Mouse (Mus musculus): ENCODE data around the gene Fibcd1. TPM values are rescaled to one million over a fixed set of nuclear protein-coding genes. Genes with fewer than 3 reads are reported as not detected.

The Fibcd1 gene
- total RNA-seq, 2 experiments from 2014 or later = not detected

DNA sequence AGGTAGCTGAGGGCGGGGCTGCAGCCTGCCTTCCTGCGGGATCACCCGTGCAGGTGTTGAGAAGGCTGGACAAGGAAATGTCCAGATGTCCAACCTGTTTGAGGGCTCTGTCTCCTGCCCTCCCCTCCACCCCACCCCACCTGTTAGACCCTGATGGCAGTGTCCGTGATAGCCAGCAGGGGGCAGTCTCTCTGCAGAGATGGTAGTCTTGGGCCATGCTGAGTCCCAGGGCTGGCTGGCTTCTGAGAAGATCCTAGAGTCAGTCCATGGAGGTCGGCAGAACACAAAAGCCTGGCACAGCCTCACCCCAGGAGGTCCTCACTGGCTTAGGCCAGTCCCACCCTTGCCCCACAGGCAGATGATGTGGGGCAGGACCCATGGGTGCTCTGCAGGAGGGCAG lies 30.4 kb downstream of the Fibcd1 start:
- intact Hi-C loops (cut with DNase I) = loop anchor here (1.0 kb wide), 1 partner anchor 100 kb away; no protein-coding TSS in a partner anchor
- peak; percentile 57 to 74 for DNase-seq

- intact Hi-C loops (cut with DNase I) = loop anchor here (1.0 kb wide), 1 partner anchor 101 kb away; no protein-coding TSS in a partner anchor
- no peak for DNase-seq
Observed at GRCm38 (mm10) chr2:31814699-31815098, 31.1 kb downstream of the Fibcd1 start.

DNA sequence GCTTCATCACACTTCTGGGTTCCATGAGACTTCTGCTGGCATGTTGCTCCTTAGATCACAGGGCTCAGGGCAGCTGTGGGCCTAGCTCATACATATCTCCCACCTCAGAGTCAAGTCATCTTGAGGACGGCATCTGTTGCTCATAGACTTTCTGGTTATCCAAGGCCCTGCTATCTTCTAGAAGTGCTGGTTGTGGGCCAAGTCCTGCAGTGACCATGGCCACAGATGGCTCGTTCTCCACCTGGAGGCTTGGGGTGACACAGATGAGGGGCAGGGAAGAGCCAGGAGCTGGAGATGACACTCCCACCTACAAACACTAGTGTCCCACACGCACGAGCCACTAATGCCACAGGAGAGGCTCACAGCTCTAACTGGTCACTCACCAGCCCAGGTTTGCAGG lies 32.2 kb downstream of the Fibcd1 start:
- DNase-seq = no peak
- intact Hi-C loops (cut with DNase I) = no loop called here

DNA sequence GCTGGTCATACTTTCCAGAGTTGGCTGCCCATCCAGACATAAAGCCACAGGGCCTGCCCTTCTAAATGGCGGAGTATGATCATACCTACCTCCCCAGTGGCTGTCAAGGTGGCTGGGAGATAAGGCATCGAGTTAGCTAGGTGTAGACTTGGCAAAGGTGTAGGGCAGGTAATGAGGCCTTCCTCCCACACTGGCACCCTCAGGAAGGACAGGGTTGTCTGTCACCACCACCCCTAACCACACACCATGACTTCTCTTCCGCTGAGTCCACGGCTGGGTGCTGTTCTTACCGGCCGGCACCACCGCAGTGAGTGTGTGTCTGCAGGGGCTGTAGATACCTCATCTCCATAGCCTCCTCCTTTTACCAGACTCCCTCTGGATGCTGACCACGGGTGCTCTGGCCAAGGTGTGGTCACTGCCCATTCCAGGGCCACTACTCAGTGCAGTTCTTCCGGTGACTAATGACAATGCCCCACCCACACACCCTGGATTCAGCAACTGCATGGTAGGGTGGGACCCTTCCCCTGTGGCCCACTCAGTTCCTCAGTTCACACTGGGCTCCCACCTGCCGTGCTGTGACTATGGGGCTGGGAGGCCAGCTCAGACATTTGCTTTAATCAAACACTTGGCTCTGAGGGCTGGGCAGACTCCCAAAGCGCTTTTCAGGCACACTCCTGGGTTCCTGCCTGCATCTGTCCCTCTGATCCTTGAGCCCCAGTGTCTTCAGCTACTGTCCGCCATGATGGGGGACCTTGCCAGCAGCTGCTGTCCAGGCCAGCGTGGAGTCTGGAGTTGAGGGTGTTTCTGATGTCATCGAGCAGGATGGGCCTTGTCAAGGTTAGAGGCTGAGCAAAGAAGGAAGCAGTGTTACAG lies 34.5 kb downstream of the Fibcd1 start:
- no peak for DNase-seq
- intact Hi-C loops (cut with DNase I) = no loop called here

- intact Hi-C loops (cut with DNase I) = no loop called here
- no peak for DNase-seq
Observed at GRCm38 (mm10) chr2:31810444-31810843, 35.4 kb downstream of the Fibcd1 start, which contains the start of gene Qrfp. Gene Qrfp, minus strand, starts transcription at chr2:31810580.

DNA sequence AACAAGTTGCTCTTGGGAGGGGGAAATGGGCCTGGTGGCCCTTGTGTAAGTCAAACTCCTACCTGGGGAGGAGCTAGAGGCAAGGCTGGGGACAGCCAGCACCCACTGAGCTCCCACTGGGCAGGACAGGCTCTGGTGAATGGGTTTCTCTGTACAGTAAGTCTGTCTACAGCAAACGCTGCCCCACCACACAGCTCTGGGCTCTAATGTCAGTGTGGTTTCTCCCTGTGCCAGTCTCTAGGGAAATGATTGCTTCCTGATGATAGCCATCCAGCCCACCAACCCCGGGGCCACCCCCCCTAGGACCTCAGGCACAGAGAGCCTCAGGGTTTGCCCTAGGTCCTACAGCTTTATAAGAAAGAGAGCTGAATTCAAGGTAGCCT lies 36.5 kb downstream of the Fibcd1 start:
- no peak for DNase-seq
- intact Hi-C loops (cut with DNase I) = no loop called here

DNA sequence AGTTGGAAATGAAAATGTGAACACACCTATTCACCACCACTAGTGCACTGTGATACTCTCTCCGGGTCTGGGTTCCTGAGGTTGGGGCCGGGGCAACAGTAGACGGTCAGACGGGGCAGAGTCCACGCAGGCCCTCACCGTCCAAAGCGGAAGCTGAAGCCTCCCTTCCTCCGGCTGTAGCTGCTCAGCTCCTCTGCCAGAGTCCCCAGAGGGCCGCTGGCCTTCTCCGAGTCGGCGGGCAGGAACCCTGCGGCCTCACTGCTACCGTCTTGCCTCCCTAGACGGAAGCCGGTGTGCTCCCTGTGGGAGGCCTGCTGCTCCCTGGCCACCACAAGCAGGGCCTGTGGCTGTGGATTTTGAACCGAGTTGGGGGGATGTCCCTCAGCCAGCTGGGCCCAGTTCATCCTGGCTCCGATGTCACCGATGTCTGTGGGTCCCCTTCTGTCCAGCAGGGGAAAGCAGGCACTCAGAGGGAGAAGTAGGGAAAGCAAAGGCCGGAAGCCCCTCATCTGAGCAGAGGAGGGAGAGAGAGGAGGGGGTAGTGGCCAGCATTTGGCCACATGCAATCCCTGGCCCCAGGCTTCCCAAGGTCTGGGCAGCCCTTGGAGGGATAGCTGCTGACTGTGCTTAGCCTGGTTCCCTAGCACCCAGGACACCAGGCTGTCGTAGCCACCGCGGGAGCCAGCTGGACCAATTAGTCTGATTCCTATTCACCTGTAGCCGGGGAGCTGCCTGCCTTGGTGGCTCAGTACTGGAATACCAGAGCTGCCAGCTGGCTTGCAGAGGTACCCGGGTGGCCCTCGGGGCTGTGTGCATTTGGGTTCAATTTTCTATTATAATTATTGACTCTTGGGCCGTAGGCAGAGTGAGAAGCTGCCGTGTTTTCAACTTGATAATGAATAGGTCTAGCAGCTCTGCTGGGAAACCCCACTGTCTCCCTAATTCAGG lies 37.1 kb downstream of the Fibcd1 start:
- intact Hi-C loops (cut with DNase I) = no loop called here
- peak; percentile 29 to 43 for DNase-seq

- intact Hi-C loops (cut with DNase I) = no loop called here
- DNase-seq = no peak
Observed at GRCm38 (mm10) chr2:31806639-31807382, 39.0 kb downstream of the Fibcd1 start.

DNA sequence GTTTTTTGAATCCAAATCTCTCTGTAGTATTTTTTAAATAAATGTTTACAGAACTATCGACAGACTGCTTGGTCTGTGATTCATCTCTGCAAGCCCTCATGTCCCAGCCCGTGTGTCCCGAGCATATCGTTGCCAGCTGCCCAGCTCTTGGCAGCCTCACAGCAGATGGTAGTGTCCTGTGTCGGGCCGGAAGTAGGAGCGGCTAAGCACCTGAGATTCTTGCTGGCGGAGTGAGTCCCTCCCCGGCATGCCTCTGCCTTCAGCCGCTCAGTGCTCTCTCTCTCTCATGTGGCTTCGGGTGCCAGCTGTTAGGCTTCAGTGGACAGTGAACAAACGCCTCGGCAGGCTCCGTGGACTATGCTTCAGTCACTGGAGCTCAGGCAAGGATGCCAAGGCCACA lies 42.3 kb downstream of the Fibcd1 start:
- no peak for DNase-seq
- intact Hi-C loops (cut with DNase I) = no loop called here

DNA sequence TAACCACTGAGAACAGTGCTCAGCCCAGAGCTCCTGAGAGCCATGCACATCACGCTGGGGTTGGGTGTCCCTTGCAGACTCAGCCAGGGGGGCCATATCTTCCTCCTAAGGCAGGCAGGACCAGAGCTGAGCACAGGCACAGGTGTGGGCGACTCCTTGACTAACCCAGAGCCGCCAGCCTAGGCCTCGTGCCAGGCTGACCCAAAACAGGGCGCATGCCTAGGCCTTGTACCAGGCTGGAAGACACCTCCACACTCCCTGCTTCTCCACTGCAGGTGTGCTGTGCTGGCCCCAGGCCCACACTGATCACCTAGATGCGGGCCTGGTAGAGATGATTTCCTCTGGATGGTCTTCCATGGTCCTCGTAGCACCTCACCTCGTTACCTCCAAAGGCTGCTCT lies 43.0 kb downstream of the Fibcd1 start:
- intact Hi-C loops (cut with DNase I) = no loop called here
- DNase-seq = no peak

- DNase-seq = no peak
Observed at GRCm38 (mm10) chr2:31801416-31801815, 44.4 kb downstream of the Fibcd1 start.

GRCm38 (mm10) chr2:31796943-31797342 lies 48.9 kb downstream of the Fibcd1 start:
- intact Hi-C loops (cut with DNase I) = no loop called here
- no peak for DNase-seq

More at GRCm38 (mm10) chr2:31801416-31801815, 44.4 kb downstream of the Fibcd1 start:
- intact Hi-C loops (cut with DNase I) = no loop called here

- no peak for DNase-seq
- intact Hi-C loops (cut with DNase I) = no loop called here
Observed at GRCm38 (mm10) chr2:31792611-31793010, 53.2 kb downstream of the Fibcd1 start.

DNA sequence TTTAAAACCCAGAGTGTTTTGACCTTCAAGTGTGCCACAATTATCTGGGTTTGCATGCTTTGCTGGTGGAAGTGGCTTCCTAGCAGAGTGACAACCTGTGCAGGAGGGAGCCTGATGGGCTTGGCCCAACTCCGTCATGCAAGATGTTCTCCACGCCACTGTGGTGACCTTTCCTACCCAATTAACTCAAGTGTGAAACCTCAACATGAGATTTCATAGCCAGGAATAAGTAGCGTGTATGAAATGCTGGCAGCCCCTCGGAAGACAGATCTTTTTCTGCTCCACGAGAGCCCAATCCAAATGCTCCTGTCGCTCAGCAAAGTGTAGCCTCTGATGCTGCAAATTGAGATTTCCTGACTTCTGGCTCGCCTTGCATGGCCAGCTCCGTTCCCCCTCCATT lies 54.5 kb downstream of the Fibcd1 start:
- no peak for DNase-seq
- intact Hi-C loops (cut with DNase I) = no loop called here

DNA sequence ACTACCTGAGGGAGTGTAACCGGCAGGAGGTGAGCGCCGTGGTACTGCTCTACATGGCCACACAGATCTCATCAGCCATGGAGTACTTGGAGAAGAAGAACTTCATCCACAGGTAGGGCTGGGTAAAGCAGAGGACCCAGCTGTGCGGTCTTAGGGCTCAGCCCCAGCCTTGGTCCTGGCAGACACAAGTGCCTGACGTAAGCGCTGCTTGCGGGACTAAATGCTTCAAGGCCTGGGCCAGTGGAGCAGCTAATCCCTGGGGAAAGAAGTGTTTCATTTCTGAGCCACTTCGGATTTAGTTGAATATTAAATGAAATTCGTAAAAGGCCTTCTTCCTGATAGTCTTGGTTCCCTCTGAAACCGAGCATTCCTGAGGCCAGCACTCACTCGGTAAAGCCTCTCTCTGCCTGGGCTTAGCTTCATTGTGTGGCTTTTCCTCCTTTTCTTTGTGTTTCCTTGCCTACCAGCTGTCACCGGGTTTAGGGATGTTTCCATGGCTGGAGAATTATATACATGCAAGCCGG lies 55.0 kb downstream of the Fibcd1 start:
- intact Hi-C loops (cut with DNase I) = no loop called here

GRCm38 (mm10) chr2:31789215-31789614 lies 56.6 kb downstream of the Fibcd1 start:
- no peak for DNase-seq
- intact Hi-C loops (cut with DNase I) = loop anchor here (5.0 kb wide), 2 partner anchors 58 to 307 kb away; partner anchors contain the start of gene Fibcd1

More for the DNA sequence above, 55.0 kb downstream of the Fibcd1 start:
- DNase-seq = no peak

- intact Hi-C loops (cut with DNase I) = loop anchor here (5.0 kb wide), 2 partner anchors 59 to 306 kb away; partner anchors contain the start of gene Fibcd1
- no peak for DNase-seq
Observed at GRCm38 (mm10) chr2:31788227-31788626, 57.6 kb downstream of the Fibcd1 start.

GRCm38 (mm10) chr2:31787029-31787428 lies 58.8 kb downstream of the Fibcd1 start:
- intact Hi-C loops (cut with DNase I) = loop anchor here (5.0 kb wide), 2 partner anchors 60 to 305 kb away; partner anchors contain the start of gene Fibcd1
- peak; percentile 78 to 89 for DNase-seq

GRCm38 (mm10) chr2:31785074-31785473 lies 60.7 kb downstream of the Fibcd1 start:
- intact Hi-C loops (cut with DNase I) = loop anchor here (1.0 to 5.0 kb wide), 4 partner anchors 62 to 303 kb away; partner anchors contain the start of gene Fibcd1
- DNase-seq = peak; percentile 86 to 90
